Mouse (Mus musculus): ENCODE data around the gene Sostdc1. TPM values are rescaled to one million over a fixed set of nuclear protein-coding genes. Genes with fewer than 3 reads are reported as not detected.

The Sostdc1 gene
- total and polyA plus RNA-seq, 2 experiments from 2014 or later, result 0.14 TPM; not detected in 1

GRCm38 (mm10) chr12:36315527-36315926 lies 1.6 kb downstream of the Sostdc1 start:
- Histone ChIP-seq H3K4me2 (ENCODE audit: low read depth, low read length) (no peak overlapping the region), H3K27me3 (ENCODE audit: control insufficient read depth, insufficient read depth, low read length) (no peaks in the 10 kb centered on the region), H3K9ac (replicated peaks; ENCODE audit: low read depth, low read length) (no peak overlapping the region), H3K4me3 (ENCODE audit: low read depth, low read length) (no peak overlapping the region), H3K4me1 (ENCODE audit: control insufficient read depth, insufficient read depth) (0 out of 2 replicates have a peak, but pooled peaks cover 3% of the 10 kb centered on the region), H3K36me3 (replicated peaks; ENCODE audit: control insufficient read depth, insufficient read depth, low read length) (no peaks in the 10 kb centered on the region), H3K27ac (ENCODE audit: low read depth) (no peak overlapping the region), H3K9me3 (replicated peaks; ENCODE audit: control insufficient read depth, low read length) (no peaks in the 10 kb centered on the region)
- no peak for TF ChIP-seq CTCF (IDR thresholded peaks at IDR 0.05; ENCODE audit: low read depth)
- no peak for TF ChIP-seq EP300 (IDR thresholded peaks at IDR 0.05; ENCODE audit: low read depth)
- WGBS, result 73% methylated on average over 3 of the region's 3 CpGs
- no peak for ATAC-seq (ENCODE audit: insufficient read depth, low read depth)
- DNase-seq (ENCODE audit: low spot score), result no peak

DNA sequence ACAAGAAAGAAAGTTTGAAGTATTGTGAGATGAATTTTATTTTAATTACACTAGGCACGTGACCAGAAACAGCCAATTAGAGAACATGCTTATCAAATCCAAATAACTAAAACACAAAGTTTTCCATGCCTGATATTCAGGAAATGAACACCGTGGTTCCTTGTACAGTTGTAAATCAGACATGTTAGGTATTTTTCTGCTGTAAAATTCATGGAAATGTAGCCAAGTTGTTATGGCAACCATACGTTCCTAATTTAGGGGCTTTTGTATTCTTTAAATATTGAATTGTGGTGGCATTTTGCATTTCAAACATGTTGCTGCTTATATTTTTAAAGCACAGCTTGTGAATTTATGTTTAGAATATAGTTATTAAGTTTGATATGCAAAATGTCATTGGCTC lies 2.1 kb downstream of the Sostdc1 start:
- TF ChIP-seq EP300 (IDR thresholded peaks at IDR 0.05; ENCODE audit: low read depth) (no peak), CTCF (IDR thresholded peaks at IDR 0.05; ENCODE audit: low read depth) (no peak)
- WGBS, result 75% methylated on average over 3 of the region's 3 CpGs

GRCm38 (mm10) chr12:36317036-36317819 lies 3.3 kb downstream of the Sostdc1 start:
- H3K9me3 ChIP-seq (replicated peaks; ENCODE audit: control insufficient read depth, low read length), result no peaks in the 10 kb centered on the region
- H3K4me2 ChIP-seq (ENCODE audit: low read depth, low read length), result peak overlapping the region; percentile 84
- no peak overlapping the region for H3K27ac ChIP-seq (ENCODE audit: low read depth)
- TF ChIP-seq CTCF (IDR thresholded peaks at IDR 0.05; ENCODE audit: low read depth) (no peak), EP300 (IDR thresholded peaks at IDR 0.05; ENCODE audit: low read depth) (no peak)
- no peaks in the 10 kb centered on the region for H3K36me3 ChIP-seq (replicated peaks; ENCODE audit: control insufficient read depth, insufficient read depth, low read length)
- H3K4me3 ChIP-seq (ENCODE audit: low read depth, low read length), result peak overlapping the region; percentile 50
- no peaks in the 10 kb centered on the region for H3K27me3 ChIP-seq (ENCODE audit: control insufficient read depth, insufficient read depth, low read length)
- peak overlapping the region; percentile 28; the same call in 1 of the 2 replicates for H3K9ac ChIP-seq (replicated peaks; ENCODE audit: low read depth, low read length)
- 0 out of 2 replicates have a peak, but pooled peaks cover 3% of the 10 kb centered on the region for H3K4me1 ChIP-seq (ENCODE audit: control insufficient read depth, insufficient read depth)
- ATAC-seq (ENCODE audit: insufficient read depth, low read depth), result peak; percentile 67
- DNase-seq (ENCODE audit: low spot score), result peak; percentile 22
- 5% methylated on average over 30 of the region's 30 CpGs for WGBS

More for the DNA sequence above, 2.1 kb downstream of the Sostdc1 start:
- no peak overlapping the region for H3K27ac ChIP-seq (ENCODE audit: low read depth)
- ATAC-seq (ENCODE audit: insufficient read depth, low read depth) (no peak), DNase-seq (ENCODE audit: low spot score) (no peak)
- no peaks in the 10 kb centered on the region for H3K9me3 ChIP-seq (replicated peaks; ENCODE audit: control insufficient read depth, low read length)
- no peak overlapping the region for H3K4me3 ChIP-seq (ENCODE audit: low read depth, low read length)
- H3K36me3 ChIP-seq (replicated peaks; ENCODE audit: control insufficient read depth, insufficient read depth, low read length), result no peaks in the 10 kb centered on the region
- no peaks in the 10 kb centered on the region for H3K27me3 ChIP-seq (ENCODE audit: control insufficient read depth, insufficient read depth, low read length)
- H3K4me2 ChIP-seq (ENCODE audit: low read depth, low read length), result no peak overlapping the region
- H3K4me1 ChIP-seq (ENCODE audit: control insufficient read depth, insufficient read depth), result 0 out of 2 replicates have a peak, but pooled peaks cover 3% of the 10 kb centered on the region
- H3K9ac ChIP-seq (replicated peaks; ENCODE audit: low read depth, low read length), result no peak overlapping the region

- no peaks in the 10 kb centered on the region for H3K27me3 ChIP-seq (ENCODE audit: control insufficient read depth, insufficient read depth, low read length)
- no peak overlapping the region for H3K9ac ChIP-seq (replicated peaks; ENCODE audit: low read depth, low read length)
- H3K36me3 ChIP-seq (replicated peaks; ENCODE audit: control insufficient read depth, insufficient read depth, low read length), result no peaks in the 10 kb centered on the region
- peak overlapping the region; percentile 84 for H3K4me2 ChIP-seq (ENCODE audit: low read depth, low read length)
- ATAC-seq (ENCODE audit: insufficient read depth, low read depth) (no peak), DNase-seq (ENCODE audit: low spot score) (no peak)
- no peaks in the 10 kb centered on the region for H3K9me3 ChIP-seq (replicated peaks; ENCODE audit: control insufficient read depth, low read length)
- H3K4me3 ChIP-seq (ENCODE audit: low read depth, low read length), result peak overlapping the region; percentile 50
- TF ChIP-seq CTCF (IDR thresholded peaks at IDR 0.05; ENCODE audit: low read depth), result no peak
- no peak for TF ChIP-seq EP300 (IDR thresholded peaks at IDR 0.05; ENCODE audit: low read depth)
- H3K27ac ChIP-seq (ENCODE audit: low read depth), result no peak overlapping the region
- 0 out of 2 replicates have a peak, but pooled peaks cover 3% of the 10 kb centered on the region for H3K4me1 ChIP-seq (ENCODE audit: control insufficient read depth, insufficient read depth)
- 25% methylated on average over 3 of the region's 3 CpGs for WGBS
Observed at GRCm38 (mm10) chr12:36317820-36318135, 3.8 kb downstream of the Sostdc1 start.

- no peak overlapping the region for H3K4me2 ChIP-seq (ENCODE audit: low read depth, low read length)
- no peak for TF ChIP-seq CTCF (IDR thresholded peaks at IDR 0.05; ENCODE audit: low read depth)
- TF ChIP-seq EP300 (IDR thresholded peaks at IDR 0.05; ENCODE audit: low read depth), result no peak
- no peaks in the 10 kb centered on the region for H3K9me3 ChIP-seq (replicated peaks; ENCODE audit: control insufficient read depth, low read length)
- H3K36me3 ChIP-seq (replicated peaks; ENCODE audit: control insufficient read depth, insufficient read depth, low read length), result no peaks in the 10 kb centered on the region
- no peak for DNase-seq (ENCODE audit: low spot score)
- no peak for ATAC-seq (ENCODE audit: insufficient read depth, low read depth)
- 73% methylated on average over 4 of the region's 4 CpGs for WGBS
- no peak overlapping the region for H3K4me3 ChIP-seq (ENCODE audit: low read depth, low read length)
- H3K9ac ChIP-seq (replicated peaks; ENCODE audit: low read depth, low read length), result no peak overlapping the region
- H3K4me1 ChIP-seq (ENCODE audit: control insufficient read depth, insufficient read depth), result no peaks in the 10 kb centered on the region
- H3K27me3 ChIP-seq (ENCODE audit: control insufficient read depth, insufficient read depth, low read length), result no peaks in the 10 kb centered on the region
- H3K27ac ChIP-seq (ENCODE audit: low read depth), result no peak overlapping the region
Observed at GRCm38 (mm10) chr12:36326101-36326521, 12.2 kb downstream of the Sostdc1 start.
